Mouse (Mus musculus) heart, adult 2 months (tissue): ENCODE measurements around the gene Kng1. TPM values are rescaled to one million over a fixed set of nuclear protein-coding genes. Genes with fewer than 3 reads are reported as not detected.
"Not testable (repeated sequence)": the region's sequence is repeated elsewhere in the genome, so short reads cannot be mapped to it uniquely, and the experiment has no call there.

Experiments used
- DNase-seq, 2 experiments: peaks; one replicate each; pipeline ENCODE4 v3.0.0; 2021
- H3K27ac ChIP-seq: fragments of 200-600 bp; 2 replicates; pipeline ENCODE4 v1.8.1; 2022
- H3K27me3 ChIP-seq: fragments of 200-500 bp; 2 replicates; pipeline ENCODE4 v1.6.1; 2012; ENCODE audit warnings: mild to moderate bottlenecking, low read length, inconsistent platforms, mixed read lengths; ENCODE audit not compliant: control insufficient read depth, insufficient read depth
- H3K36me3 ChIP-seq: fragments of 200-500 bp; 2 replicates; pipeline ENCODE4 v1.6.1; 2012; ENCODE audit warnings: low read length, inconsistent platforms; ENCODE audit not compliant: control insufficient read depth, insufficient read depth
- H3K4me1 ChIP-seq: fragments of 200-500 bp; 2 replicates; pipeline ENCODE4 v1.6.1; 2011; ENCODE audit warnings: low read length; ENCODE audit not compliant: control insufficient read depth, insufficient read depth
- H3K4me3 ChIP-seq: fragments of 200-600 bp; 2 replicates; pipeline ENCODE4 v1.8.1; 2022
- H3K79me2 ChIP-seq: fragments of 200-500 bp; replicated peaks from 2 replicates; pipeline ENCODE4 v1.6.1; 2012; ENCODE audit warnings: mild to moderate bottlenecking, inconsistent platforms, low read length, moderate library complexity, mixed read lengths; ENCODE audit not compliant: control insufficient read depth, insufficient read depth
- H3K9ac ChIP-seq: fragments of 200-500 bp; 2 replicates; pipeline ENCODE4 v1.6.1; 2012; ENCODE audit warnings: low read depth, mild to moderate bottlenecking, control low read depth, inconsistent platforms, low read length, mixed read lengths
- CTCF ChIP-seq: fragments of 200-600 bp; IDR thresholded peaks from 2 replicates; pipeline ENCODE4 v1.8.1; 2022; ENCODE audit warnings: antibody characterized with exemption, mild to moderate bottlenecking, moderate library complexity
- EP300 ChIP-seq: fragments of 200-500 bp; IDR thresholded peaks from 2 replicates; pipeline ENCODE4 v1.6.1; 2011; ENCODE audit warnings: low read depth, low read length, control low read depth; ENCODE audit not compliant: insufficient read depth
- POLR2A ChIP-seq: fragments of 200-500 bp; IDR thresholded peaks from 2 replicates; pipeline ENCODE4 v1.6.1; 2011; ENCODE audit warnings: mild to moderate bottlenecking, low read depth, low read length, control low read depth; ENCODE audit not compliant: insufficient read depth
- WGBS: fragments of 180-500 bp; shearing (Covaris S2); methylation state at CpG from one replicate; pipeline ENCODE4 v1.1.7; 2018; 5-methylcytosine and 5-hydroxymethylcytosine counted together
- intact Hi-C: fragments of 180-260 bp; cut with DNase I; formaldehyde crosslinking; loops from one replicate; pipeline ENCODE4 v1.15.1; 2025
- polyA plus RNA-seq: library from polyadenylated mRNA; depleted of rRNA; stranded (reverse); fragments of >200 nt; gene quantifications from 2 replicates; pipeline ENCODE4 v1.2.3, GENCODE M21; 2012
- total RNA-seq, 2 experiments: library from RNA; stranded (reverse); gene quantifications; 2 replicates each; pipeline ENCODE4 v1.2.3; 2021

Gene Kng1
- total and polyA plus RNA-seq, 3 experiments, result not detected

DNA sequence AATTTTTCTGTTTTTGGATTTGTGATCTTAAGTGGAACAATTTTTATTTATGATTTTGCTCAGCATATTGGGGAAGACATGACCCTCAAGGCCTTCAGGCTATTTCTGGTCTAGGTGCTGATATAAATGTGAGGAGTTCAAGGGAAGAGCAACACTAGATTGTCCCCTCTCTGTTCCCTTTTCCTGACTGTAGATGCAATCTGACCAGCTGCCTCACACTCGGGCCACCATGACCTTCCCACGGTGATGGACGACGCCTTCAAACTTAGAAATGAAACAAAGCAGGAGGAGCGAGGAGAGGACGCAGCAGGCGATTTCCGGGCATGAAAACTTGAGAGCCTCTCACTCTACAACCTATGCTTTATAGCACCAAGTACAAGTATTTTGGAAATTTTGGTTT lies 29.5 kb downstream of the Kng1 start:
- H3K27me3 ChIP-seq, H3K4me1 ChIP-seq, H3K9ac ChIP-seq, H3K36me3 ChIP-seq, H3K79me2 ChIP-seq, H3K27ac ChIP-seq, intact Hi-C loops, DNase-seq, H3K4me3 ChIP-seq: not testable (repeated sequence)
- WGBS, result 58% methylated on average over 8 of the region's 8 CpGs

DNA sequence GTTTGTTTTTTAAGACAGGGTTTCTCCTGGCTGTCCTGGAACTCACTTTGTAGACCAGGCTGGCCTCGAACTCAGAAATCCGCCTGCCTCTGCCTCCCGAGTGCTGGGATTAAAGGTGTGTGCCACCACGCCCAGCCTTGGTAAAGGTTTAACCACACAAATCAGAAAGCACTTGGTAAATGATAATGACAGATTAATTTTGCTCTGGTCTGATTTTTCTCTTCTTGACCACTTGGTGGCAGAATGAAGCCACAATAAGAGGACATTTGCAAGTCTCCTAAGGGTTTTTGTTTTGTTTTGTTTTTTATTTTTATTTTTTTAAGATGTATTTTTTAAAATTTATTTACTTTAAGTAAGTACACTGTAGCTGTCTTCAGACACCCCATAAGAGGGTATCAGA lies 30.0 kb downstream of the Kng1 start:
- H3K79me2 ChIP-seq, H3K27me3 ChIP-seq, H3K36me3 ChIP-seq, H3K27ac ChIP-seq, H3K4me3 ChIP-seq, DNase-seq, H3K9ac ChIP-seq, H3K4me1 ChIP-seq: not testable (repeated sequence)
- intact Hi-C loops, result loop anchor here (1.0 kb wide), 1 partner anchor 46 kb away; no protein-coding TSS in a partner anchor
- peak; percentile 78 for TF ChIP-seq CTCF
- WGBS, result 25% methylated on average over 4 of the region's 4 CpGs

GRCm38 (mm10) chr16:23088491-23088890 lies 30.8 kb downstream of the Kng1 start:
- DNase-seq, H3K79me2 ChIP-seq, H3K4me3 ChIP-seq, H3K27me3 ChIP-seq, H3K9ac ChIP-seq, H3K4me1 ChIP-seq, H3K36me3 ChIP-seq, H3K27ac ChIP-seq: not testable (repeated sequence)
- intact Hi-C loops, result loop anchor here (1.0 kb wide), 1 partner anchor 45 kb away; no protein-coding TSS in a partner anchor
- 88% methylated on average over 1 of the region's 1 CpGs for WGBS
- peak; percentile 55 for TF ChIP-seq CTCF

DNA sequence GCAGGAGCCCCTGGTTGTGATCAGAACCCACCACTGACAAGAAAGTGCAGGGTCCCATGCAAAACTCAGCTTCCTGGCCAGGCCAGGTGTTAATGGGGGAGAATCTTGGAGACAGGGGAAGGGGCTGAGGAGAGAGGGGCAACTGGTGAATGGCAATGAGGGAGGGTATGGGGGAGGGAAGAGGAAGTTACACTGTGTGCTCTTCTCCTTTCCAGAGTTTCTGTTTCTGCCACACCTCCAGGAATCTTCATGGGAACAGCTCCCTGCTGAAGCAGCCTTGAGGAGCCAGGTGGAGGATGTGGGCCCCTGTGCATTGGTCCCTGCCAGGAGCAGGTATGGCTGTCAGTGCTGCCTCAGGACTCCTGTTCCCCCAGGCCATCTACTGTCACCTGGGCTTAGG lies 33.7 kb downstream of the Kng1 start:
- intact Hi-C loops, H3K4me1 ChIP-seq, DNase-seq, H3K27ac ChIP-seq, H3K79me2 ChIP-seq, H3K36me3 ChIP-seq, H3K9ac ChIP-seq, H3K4me3 ChIP-seq, H3K27me3 ChIP-seq: not testable (repeated sequence)

DNA sequence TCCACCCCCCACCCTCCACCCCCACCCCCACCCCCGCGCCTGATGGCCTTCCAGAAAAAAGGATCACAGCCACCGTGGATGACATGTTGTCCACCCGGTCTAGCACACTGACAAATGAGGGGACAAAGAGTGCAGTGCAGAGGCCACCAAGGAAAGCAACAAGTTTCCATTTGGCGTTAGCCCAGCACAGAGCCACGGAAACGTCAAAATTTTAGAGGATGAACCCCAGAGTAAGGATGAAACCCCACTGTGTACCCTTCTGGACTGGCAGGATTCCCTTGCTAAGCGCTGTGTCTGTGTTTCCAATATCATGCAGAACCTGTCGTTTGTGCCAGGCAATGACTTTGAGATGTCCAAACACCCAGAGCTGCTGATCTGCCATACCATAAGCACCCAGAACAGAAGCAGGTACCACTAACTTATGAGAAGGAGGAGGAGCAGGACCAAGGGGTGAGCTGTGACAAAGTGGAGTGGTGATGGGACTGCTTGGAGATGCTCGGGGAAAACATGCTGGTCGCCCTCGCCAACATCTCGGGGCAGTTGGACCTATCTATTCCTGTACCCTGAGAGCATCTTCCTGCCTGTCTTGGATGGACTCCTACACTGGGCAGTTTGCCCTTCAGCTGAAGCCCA lies 35.8 kb downstream of the Kng1 start:
- H3K4me1 ChIP-seq, result no peaks in the 10 kb centered on the region
- WGBS, result 77% methylated on average over 13 of the region's 13 CpGs
- H3K4me3 ChIP-seq, result no peak overlapping the region
- TF ChIP-seq CTCF (no peak), POLR2A (no peak), EP300 (no peak)
- H3K79me2 ChIP-seq, result no peaks in the 10 kb centered on the region
- no peaks in the 10 kb centered on the region for H3K36me3 ChIP-seq
- H3K27ac ChIP-seq, result no peak overlapping the region
- DNase-seq, result no peak
- H3K27me3 ChIP-seq, result no peaks in the 10 kb centered on the region
- no peak overlapping the region for H3K9ac ChIP-seq
- intact Hi-C loops, result no loop called here

- no peaks in the 10 kb centered on the region for H3K79me2 ChIP-seq
- intact Hi-C loops, result no loop called here
- 70% methylated on average over 6 of the region's 6 CpGs for WGBS
These were observed 36.5 kb downstream of the Kng1 start for GRCm38 (mm10) chr16:23094136-23094535.

DNA sequence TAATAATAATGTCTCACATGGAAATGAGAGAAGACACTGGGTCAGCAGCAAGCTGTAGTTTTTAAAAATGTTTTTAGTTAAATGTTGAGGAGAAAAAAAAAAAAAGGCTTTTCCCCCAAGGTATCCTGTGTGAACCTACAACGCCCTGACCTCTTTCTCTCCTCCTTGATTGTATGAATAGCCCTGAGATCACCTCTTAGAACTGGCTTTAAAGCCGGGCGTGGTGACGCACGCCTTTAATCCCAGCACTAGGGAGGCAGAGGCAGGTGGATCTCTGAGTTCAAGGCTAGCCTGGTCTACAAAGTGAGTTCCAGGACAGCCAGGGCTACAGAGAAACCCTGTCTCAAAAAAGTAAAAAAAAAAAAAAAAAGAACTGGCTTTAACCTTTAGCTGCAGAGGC lies 37.9 kb downstream of the Kng1 start:
- H3K9ac ChIP-seq, H3K4me3 ChIP-seq, H3K4me1 ChIP-seq, DNase-seq, H3K27me3 ChIP-seq, H3K36me3 ChIP-seq, H3K79me2 ChIP-seq, intact Hi-C loops, H3K27ac ChIP-seq: not testable (repeated sequence)
- 94% methylated on average over 5 of the region's 5 CpGs for WGBS

More at GRCm38 (mm10) chr16:23094136-23094535, 36.5 kb downstream of the Kng1 start:
- no peak overlapping the region for H3K27ac ChIP-seq
- H3K9ac ChIP-seq, result no peak overlapping the region
- H3K4me3 ChIP-seq, result no peak overlapping the region
- H3K4me1 ChIP-seq, result no peaks in the 10 kb centered on the region
- no peak for TF ChIP-seq CTCF
- no peak for TF ChIP-seq EP300
- TF ChIP-seq POLR2A, result no peak
- no peak for DNase-seq
- no peaks in the 10 kb centered on the region for H3K27me3 ChIP-seq
- H3K36me3 ChIP-seq, result no peaks in the 10 kb centered on the region

DNA sequence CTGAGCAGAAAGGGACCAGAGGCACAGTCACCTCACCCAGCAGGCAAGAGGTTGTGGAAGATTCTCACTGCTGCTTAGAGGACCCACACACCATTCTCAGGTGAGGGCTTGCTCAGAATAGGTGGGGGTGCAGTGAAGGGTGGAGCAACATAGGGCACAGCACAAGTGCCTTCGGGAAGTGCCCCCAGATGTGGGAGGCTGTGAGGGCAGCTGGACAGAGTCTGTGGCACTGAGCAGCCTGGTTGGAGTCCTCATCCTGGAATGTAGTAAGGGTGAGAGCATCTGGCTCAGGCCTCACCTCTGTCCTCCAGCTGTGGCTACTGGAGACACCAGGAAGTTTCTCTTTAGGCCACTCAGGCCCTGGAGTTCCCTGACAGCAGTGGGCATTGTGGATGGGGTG lies 39.2 kb downstream of the Kng1 start:
- 85% methylated on average over 1 of the region's 1 CpGs for WGBS
- H3K4me1 ChIP-seq, H3K27ac ChIP-seq, H3K9ac ChIP-seq, H3K79me2 ChIP-seq, H3K27me3 ChIP-seq, H3K4me3 ChIP-seq, DNase-seq, H3K36me3 ChIP-seq, intact Hi-C loops: not testable (repeated sequence)

DNA sequence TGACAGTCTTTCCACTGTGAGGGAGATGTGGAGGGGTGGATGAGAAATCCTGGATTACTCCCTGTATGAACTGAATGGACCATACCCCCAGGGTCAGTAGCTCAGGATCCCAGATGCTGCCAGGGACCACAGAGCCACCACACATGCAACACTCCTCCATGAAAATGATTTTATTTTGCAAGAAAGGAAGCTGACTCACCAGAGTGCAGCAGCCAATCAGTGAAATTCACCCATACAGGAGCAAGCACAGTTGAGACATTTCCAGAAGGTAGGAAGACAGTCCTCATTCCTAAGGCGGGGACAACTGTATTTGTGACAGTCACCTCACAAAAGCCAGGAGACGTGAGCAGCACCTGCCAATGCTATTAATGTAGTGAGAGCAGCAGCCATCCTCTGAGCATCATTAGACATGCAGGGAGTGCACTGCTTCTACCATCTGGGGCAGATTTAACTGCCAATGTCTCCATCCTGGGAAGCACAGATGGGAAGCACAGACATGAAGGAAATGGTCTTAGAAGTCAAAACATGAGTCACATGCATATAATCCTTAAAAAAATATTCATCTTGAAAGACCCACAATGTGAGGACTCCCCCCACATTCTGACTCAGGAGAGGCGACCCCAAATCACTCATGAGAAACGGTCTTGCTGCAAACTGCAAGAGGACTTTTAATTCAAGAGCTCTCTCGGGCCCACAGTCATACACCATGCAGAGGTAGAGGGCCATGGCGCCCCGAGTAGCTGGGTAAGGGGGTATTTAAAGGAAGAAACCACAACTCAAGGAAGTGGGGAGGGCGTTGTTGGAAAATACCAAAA lies 39.8 kb downstream of the Kng1 start:
- DNase-seq, H3K27me3 ChIP-seq, H3K36me3 ChIP-seq, H3K79me2 ChIP-seq, intact Hi-C loops, H3K27ac ChIP-seq, H3K4me3 ChIP-seq, H3K9ac ChIP-seq, H3K4me1 ChIP-seq: not testable (repeated sequence)
- 81% methylated on average over 8 of the region's 8 CpGs for WGBS
